Mouse (Mus musculus) frontal cortex, adult (tissue): Measurements from ENCODE around the gene Cish.
"Not testable (repeated sequence)": the region's sequence is repeated elsewhere in the genome, so short reads cannot be mapped to it uniquely, and the experiment has no call there.

ENCODE experiments used
- ATAC-seq: cut with Nextera tagmentation; 2 replicates; pipeline ENCODE4 v1.9.2; 2017; ENCODE audit warnings: mild to moderate bottlenecking, moderate library complexity, mixed read lengths; ENCODE audit not compliant: low TSS enrichment

Gene Cish

DNA sequence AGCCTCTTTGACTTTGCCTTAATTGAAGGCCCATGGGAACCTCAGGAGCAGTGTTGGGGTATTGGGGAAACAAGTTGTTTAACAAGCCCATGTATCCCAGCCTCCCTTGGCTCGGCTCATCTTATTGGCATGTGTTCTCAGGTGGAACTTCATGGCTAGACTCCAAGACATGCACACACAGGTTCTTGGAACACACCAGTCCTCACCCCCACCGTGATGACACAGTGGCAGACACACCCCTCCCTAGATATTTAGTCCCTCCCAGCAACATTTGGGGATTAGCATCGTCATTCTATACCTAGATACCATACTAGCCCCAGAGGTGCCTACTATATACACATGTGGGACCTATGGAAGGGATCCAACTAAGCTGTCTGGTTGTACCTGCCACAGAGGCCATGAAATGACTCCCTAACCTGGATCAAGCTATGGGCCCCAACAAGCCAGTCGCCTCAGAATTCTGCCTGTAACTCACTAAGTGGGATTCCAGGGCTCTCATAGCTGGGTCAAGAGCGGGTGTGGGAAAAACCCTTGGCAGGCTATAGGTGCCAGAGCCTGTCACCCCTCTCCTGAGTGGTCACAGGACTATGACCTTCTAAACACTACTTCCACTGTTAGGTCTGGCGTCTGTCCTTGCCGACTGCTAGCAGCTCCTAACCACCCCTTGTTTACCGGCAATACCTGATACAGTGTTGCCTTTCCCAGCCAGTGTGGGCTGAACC, 2.4 kb downstream of the Cish start:
- ATAC-seq: no peak

DNA sequence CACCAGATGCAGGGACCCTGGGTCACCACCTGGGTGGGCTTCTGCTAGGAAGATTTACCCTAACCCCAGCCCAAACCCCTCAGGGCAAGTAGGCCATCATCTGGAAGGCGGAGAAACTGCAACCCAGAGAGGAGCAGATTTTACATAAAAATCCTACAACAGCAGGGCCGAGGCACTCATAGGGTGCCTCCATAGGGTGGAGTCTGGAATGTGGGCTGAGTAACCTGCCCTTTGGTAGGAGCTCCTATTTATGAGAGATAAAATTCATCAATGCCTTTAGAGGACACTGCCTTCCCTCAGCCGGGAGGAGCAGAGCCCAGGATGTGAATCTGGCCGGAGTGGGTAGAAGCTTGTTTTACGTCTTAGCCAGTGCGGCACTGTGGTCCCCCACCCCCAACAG, 3.0 kb downstream of the Cish start:
- ATAC-seq: no peak

DNA sequence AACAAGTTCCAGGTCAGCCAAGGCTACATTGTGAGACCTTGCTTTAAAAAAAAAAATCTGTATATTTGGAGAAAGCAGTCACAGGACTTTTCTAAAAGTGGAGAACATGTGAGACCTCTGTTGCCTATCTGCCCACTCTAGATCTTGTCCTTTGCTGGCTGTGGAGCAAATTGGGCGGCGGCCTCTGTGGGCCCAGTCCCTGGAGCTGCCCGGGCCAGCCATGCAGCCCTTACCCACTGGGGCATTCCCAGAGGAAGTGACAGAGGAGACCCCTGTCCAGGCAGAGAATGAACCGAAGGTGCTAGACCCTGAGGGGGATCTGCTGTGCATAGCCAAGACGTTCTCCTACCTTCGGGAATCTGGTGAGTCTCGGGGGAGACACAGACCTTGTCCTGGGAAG, 4.0 kb downstream of the Cish start:
- ATAC-seq: no peak

DNA sequence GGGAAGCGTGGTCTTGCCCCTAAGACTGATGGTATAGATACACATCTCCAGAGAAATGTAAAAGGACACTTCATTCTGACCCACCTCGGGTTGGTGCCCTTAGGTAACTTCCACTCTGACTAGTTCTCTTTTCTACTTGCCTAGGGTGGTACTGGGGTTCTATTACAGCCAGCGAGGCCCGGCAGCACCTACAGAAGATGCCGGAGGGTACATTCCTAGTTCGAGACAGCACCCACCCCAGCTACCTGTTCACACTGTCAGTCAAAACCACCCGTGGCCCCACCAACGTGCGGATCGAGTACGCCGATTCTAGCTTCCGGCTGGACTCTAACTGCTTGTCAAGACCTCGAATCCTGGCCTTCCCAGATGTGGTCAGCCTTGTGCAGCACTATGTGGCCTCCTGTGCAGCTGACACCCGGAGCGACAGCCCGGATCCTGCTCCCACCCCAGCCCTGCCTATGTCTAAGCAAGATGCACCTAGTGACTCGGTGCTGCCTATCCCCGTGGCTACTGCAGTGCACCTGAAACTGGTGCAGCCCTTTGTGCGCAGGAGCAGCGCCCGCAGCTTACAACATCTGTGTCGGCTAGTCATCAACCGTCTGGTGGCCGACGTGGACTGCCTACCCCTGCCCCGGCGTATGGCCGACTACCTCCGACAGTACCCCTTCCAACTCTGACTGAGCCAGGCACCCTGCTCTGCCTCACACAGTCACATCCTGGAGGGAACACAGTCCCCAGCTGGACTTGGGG, 4.6 kb downstream of the Cish start:
- no peak for ATAC-seq

DNA sequence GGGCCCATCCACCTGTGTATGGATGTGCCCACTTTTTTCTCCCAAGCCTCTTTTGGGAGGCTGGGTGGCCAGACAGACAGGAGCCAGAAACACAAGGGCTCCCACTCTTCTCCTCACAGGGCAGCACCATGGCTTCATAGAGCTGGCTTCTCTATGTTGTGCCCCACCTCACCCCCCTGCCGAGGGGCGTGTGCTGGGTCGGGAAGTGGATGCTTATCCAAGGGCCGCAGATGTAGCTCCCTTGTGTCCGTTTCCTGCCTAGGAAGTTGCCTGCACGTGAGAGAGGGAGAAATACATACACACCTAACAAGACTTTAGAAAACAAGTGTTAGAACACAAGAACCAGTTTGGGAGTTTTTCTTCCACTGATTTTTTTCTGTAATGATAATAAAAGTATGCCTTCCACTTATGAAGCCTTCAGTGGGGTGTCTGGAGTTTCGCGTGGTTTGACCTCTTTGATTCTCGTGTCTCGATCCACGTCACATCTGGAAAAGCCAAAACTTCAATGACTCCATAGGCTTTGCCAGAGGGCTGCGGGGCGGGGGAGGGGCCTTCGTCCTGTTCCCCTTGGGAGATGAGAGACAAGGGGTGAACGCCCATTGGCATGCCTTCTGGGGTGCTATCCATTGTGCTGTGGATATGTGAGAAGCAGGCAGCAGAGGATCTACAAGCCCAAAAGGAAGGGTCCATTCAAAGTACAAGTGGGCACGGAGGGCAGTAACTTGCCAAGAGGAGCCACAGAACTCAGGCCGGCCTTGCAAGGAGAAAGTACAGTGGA, 5.9 kb downstream of the Cish start:
- ATAC-seq: no peak

DNA sequence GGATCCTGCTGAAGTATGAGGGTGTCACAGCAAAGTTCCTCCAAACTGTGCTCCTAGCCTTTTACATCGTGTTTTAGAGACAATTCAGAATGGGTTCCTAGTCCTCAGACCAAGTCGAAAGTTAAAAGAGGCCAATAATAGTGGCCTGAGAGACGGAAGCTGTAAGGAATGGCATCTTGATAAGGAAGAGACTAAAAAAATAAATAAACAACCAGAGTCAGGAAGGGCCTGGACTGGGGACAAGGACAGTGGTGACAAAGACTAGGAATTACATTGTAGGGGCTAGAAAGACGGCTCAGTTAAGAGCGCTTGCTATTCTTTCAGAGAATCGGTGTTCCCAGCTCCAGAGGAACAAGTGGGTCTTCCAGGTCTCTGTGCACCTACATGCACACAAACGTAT, 6.8 kb downstream of the Cish start:
- ATAC-seq: no peak

DNA sequence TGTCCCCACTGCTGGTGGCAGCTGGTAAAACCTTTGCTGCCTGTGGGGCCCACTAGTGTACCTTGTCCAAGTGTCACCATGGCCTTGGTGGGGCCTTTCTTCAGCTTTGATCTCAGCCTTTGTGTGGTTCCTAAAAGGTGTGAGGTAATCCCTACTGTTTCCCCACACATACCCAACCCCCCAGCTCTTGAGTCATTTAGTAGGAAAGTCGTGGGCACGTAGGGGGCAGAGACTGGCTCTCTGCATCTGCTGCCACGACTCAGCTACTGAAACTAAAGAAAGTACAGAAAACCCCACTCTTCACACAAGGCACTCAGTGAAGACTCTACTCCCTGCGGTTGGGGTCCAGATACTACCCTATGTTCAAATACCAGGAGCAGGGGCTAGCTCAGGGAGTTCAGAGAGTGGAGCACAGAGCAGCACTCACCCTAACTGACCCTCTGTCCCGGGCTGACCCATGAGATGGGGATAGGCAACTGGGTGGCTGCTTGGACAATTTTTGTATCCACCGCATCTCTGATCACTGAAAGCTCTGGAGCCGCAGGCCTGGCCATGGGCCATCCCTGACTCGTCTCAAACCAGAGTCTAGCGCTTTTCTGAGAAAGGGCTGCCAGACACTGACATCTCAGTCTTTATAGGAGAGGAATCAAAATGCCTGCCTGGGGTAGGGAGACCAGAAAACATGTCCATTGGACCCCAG, 7.4 kb downstream of the Cish start:
- peak; percentile 27; the same call in 1 of the 2 replicates for ATAC-seq

DNA sequence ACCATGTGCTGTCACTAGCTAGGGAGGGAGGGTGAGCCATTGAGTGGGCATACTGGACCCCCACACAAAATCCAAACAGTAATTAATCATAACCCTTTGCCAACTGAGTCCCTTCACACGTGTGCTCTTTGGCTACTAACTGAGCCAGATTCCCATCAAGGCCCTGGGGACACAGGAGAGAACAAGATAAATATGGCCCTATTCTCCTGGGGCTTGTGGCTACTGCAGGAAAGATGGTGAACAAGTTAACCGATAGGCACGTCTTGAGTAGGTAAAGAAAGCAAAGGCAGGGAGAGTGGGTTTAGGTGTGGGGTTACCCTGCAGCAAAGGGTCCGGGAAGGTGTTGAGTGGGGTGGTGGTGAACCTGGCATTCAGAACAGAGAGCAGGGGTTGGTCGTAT, 8.1 kb downstream of the Cish start:
- ATAC-seq: no peak

DNA sequence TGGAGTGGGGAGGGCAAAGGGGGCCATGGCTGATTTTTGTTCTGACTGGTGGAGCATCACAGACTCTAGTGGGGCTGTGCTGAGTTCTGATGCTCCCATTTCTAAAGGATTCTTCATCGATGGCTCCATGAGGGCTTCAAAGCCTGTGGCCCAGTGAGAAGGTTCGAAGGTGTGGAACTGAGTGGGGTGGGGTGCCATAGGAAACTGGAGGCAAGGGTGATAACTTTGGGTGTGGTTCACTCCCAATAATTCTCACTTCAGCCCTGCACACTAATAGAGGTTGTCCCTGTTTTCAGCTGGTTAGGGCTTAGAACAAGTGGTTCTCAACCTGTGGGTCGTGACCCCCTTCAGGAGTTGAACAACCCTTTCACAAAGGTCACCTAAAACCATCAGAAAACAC, 8.6 kb downstream of the Cish start:
- no peak for ATAC-seq

DNA sequence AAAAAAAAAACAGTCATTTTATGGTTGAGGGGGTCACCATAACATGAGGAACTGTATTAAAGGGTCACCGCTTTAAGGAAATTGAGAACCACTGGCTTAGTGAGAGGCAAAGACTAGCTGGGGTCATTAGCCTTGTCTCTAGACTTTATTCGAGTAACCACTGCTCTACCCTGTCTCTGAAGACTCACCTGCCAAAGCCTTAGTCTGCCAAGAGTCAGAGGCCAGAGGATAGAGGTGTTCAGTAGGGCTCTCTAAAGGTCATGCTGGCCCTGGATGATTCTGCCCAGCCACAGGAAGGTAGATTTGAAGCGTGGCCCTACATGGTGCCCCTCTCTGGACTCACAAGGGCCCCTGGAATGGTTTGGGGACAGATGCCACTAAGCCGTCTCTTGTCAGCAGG, 9.2 kb downstream of the Cish start:
- no peak for ATAC-seq

DNA sequence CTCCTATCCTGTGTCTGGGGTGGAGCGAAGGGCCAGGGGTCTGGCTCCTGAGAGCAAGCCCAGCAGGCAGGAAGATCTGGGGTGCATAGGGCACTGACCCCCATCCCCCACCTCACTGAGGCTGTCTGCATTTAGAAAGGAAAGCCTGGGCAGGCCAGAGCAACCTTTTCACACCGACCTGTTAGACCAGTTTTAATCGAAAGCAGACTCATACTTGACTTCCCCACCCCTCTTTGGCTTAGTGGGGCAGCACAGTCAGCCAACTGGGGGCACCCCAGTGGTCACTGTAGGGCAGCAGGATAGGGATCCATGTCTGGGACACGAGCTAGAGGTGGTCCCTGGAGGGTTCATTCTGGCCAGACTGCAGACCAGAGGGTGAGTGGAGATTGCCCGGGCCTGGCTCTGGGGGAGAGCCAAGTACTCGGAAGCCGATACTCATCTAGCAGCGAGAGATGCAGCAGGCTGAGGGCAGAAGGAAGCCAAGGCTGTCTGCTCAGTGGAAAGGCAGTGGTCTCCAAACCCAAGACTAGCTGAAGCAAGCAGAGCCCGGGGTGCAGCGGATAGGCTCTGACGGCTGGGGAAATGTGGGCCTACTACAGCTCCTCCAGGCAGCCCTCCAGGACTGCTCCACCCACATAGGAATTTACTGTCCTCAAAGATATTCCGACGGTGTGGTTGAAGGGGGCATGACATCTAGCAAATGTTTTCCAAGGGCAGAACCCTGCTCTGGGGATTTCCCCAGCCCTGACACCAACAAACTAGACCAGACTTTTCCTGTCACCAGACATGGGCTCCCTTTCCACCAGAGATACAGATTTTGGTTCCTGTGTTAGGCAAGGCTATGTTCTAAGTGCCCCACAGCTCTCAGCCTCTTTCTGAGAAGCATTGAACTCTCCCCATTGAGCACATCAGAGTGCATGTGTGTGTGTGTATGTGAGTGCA, 10.0 kb downstream of the Cish start:
- ATAC-seq: no peak

DNA sequence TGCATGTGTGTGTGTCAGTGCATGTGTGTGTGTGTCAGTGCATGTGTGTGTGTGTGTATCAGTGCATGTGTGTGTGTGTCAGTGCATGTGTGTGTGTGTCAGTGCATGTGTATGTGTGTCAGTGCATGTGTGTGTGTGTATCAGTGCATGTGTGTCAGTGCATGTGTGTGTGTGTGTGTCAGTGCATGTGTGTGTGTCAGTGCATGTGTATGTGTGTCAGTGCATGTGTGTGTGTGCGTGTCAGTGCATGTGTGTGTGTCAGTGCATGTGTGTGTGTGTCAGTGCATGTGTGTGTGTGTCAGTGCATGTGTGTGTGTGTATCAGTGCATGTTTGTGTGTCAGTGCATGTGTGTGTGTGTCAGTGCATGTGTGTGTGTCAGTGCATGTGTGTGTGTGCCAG, 10.8 kb downstream of the Cish start:
- ATAC-seq: not testable (repeated sequence)

DNA sequence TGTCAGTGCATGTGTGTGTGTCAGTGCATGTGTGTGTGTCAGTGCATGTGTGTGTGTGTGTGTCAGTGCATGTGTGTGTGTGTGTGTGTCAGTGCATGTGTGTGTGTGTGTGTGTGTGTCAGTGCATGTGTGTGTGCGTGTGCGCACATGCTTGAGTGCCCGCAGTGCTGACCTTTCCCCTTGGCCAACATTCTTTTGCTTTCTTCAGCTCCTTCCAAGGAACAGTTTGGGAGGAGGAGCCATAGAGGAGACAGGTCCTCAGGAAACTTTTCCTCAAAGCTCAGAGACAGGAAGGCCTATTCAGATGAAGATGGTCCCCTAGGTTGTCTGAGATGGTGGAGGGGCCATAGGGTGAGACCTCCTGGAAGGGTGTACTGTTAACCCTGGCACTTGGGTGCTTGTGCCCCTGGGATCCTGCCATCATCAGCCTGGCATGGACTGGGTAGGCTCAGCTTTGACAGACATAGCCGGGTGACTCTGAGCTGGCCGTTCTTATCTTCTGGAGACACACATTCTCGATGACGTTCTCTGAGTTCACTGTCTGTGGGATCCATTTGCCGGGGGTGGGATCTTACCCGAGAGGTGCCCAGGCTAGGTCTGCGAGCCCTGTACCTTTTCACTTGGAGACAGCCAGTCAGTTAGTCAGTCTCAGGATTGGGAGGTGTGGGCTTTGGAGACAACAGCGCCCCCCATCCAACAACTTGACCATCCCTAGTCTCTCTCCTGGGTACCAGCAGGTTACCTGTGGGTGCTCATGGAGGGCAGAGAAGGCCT, 11.5 kb downstream of the Cish start:
- ATAC-seq: no peak

DNA sequence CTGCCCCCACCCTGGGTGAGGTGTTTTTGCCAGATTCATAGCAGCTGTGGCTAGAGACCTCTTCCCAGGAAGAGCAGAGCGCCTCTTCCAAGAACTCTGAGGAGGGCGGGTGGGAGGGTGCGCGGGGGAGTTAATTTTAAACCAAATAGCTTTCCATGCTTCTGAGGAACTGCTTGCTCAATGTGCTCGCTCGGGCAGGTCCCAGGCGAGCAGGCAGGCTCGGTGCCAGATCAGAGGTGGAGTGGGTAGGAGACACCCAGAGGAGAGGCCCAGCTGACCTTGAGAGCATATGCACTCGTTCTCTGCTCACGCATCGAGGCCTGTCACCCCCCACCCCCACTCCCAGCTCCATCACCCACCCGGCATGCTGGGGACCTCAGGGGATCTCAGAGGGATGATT, 12.1 kb downstream of the Cish start:
- ATAC-seq: peak; percentile 53; the same call in 1 of the 2 replicates

DNA sequence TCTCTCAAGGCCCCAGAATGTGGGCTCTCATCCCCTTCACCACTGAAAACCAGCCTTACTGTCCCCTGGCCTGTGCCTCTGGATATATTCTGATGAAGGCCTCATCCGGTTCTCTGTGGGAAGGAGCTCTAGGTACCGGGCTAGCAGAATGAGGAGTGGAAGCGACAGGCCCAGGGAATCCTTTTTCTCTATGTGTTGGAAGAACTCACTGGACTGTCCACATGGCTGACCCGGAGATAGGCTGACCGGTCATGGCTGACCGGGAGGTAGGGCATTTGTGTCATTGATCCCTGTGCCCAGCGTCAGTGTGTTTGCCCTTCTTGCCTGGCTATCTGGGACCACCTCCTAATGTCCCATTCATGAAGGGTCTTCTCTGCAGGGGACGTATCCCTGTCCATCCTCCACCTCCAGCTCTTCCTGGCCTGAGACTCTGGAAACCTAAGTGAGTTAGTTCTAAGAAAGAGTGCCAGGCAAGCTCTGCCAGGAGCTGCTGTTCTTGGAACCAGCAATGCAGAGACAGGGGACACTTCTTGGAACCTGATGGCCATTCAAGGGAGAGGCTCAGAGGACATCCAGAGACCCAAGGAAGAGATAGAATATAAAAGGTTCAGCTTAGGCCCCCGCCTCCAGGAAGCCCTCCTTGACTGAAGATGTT, 12.6 kb downstream of the Cish start:
- ATAC-seq: peak; percentile 29; the same call in 1 of the 2 replicates

DNA sequence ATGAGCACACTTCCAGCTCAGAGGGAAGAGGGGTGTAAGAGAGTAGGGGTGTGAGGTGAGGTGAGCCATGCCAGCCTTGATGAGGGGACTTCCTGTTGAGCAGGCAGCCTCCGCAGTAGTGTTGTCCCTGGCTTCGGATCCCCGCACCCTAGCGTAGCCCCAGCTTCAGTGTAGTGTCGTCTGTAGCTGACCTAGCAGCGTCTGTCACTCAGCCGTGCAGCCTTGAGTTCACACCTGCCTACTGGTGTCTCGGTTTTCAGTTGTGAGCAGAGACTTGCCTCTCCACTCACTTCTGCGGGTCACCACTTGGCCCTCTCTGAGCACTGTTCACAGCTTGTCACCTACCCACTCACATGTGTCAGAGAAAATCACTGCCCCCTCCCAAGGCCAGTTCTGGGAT, 13.3 kb downstream of the Cish start:
- ATAC-seq: no peak

DNA sequence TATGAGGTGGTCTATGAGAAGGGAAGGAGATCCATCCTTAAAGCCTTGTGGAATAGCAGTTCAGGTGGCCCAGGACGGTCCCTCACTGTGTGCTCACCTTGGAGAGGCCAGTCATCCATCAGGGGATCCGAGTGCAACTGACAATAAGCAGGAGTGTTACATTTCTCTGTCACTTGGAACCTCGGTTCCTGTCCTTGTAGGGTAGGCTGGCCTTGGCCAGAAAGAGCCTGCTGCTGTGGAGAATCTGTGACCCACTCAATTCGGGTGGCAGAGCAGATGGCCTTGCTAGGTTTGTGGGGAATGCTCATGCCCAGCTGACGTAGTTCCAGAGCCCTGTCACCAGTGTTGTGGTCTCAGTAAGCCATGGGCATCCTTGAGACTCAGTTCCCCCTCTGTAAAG, 13.8 kb downstream of the Cish start:
- no peak for ATAC-seq

DNA sequence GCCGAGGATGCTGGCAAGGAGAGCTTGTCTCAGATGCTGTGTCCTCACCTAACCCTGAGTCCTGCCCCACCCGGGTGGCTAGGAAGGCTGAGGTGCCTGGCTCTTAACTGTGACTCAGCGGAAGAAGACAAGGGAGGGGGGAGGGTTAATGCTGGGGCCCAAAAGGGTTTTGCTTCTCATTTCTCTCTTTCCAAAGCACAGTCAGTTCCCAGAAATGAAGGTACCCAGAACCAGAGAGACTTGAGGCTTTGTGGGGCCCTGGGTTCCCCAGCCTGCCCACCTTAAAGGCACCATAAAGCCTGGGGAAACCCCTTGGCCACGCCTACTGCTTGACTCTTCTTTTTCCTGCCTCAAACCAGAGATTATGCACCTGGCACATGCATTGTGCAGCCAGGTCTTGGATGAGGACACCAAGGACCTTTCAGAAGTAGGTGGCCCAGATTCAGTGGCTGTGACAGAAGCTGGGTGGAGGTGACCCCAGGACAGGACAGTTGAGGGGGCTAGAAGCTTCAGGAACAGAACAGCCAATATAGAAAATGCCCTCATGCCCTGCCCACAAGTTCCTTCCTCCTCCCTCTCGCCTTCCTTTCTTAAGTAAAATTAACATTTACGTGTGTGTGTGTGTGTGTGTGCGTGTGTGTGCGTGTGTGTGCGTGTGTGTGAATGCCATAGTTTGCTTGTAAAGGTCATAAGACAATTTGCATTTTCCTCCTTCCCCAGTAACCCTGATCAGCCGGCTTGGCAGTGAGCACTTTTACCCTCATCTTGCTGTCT, 17.2 kb downstream of the Cish start:
- ATAC-seq: no peak

DNA sequence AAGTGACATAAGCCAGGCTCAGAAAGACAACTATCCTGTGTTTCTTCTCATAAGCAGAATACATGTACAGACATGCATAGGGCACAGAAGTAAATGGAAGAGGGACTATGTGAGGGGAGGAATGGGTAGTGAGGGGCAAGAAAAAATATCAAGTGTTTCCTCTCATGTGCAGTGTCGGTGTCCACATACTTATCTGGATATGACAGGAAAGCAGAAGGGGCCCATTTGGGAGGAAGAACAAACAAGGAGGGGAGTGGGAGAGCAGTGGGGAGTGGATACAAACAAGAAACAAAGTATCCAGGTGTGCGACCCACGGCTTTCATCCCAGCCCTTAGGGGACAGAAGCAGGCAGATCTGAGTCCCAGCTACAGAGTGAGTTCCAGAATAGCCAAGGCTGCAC, 18.1 kb downstream of the Cish start:
- no peak for ATAC-seq
